Mouse (Mus musculus) left cerebral cortex, postnatal 25 days (tissue): ENCODE results near the gene Nucb1. TPM values are rescaled to one million over a fixed set of nuclear protein-coding genes. Genes with fewer than 3 reads are reported as not detected.

Source experiments
- DNase-seq, 2 experiments: peaks; one replicate each; pipeline ENCODE4 v3.0.0; 2022; ENCODE audit warnings: low spot score in 2 of 2, mixed read lengths in 1 of 2
- intact Hi-C: fragments of 180-260 bp; cut with DNase I; formaldehyde crosslinking; loops from one replicate; pipeline ENCODE4 v1.15.1; 2025
- microRNA-seq, 2 experiments: library from miRNA; unstranded; fragments of <30 nt; microRNA quantifications; one replicate each; pipeline ENCODE4 v1.2.0; 2022
- total RNA-seq, 2 experiments: library from RNA; stranded (reverse); gene quantifications; 2 replicates each; pipeline ENCODE4 v1.2.3; 2021

Nucb1 gene
- total RNA-seq, 2 experiments from 2014 or later: 103 to 105 TPM

DNA sequence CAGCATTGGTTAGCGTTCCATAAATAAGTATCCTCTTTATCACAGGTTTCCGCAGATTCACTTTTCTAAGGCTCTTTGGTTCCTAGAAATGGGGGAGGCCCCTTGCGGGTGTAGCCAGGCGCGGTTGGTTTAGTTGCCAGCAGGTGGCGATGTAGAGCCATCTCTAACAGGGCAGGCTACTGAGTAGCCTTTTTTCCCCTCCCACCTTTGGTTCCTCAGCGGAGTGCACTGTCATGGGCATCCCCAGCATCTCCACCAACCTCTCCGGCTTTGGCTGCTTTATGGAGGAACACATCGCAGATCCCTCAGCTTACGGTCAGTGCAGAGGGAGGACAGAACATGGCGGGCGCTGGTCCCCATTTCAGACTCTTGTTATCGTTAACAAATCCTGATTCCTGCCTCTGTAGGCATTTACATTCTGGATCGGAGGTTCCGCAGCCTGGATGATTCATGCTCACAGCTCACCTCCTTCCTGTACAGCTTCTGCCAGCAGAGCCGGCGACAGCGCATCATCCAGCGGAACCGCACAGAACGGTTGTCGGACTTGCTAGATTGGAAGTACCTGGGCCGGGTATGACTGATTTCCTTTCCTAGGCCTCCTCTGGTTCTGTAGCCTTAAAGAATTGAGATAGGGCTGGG lies 58.7 kb downstream of the Nucb1 start:
- peak; percentile 87 to 93 for DNase-seq
- intact Hi-C loops: loop anchor here (5.0 kb wide), 1 partner anchor 111 kb away; no protein-coding TSS in a partner anchor

DNA sequence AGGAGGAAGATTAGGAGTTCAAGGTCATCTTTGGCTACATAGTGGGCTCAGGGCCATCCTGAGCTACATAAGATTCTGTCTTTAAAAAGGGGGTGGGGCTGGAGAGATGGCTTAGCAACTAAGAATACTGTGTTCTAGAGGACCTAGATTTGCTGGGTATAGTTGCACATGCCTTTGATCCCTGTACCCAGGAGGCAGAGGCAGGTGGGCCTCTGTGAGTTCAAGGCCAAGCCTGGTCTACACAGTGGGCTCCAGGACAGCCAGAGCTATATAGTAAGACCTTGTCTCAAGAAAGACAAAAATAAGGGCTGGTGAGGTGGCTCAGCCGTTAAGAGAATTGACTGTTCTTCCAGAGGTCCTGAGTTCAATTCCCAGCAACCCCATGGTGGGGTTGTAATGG lies 60.2 kb downstream of the Nucb1 start:
- DNase-seq: no peak
- intact Hi-C loops: loop anchor here (5.0 kb wide), 1 partner anchor 112 kb away; no protein-coding TSS in a partner anchor

DNA sequence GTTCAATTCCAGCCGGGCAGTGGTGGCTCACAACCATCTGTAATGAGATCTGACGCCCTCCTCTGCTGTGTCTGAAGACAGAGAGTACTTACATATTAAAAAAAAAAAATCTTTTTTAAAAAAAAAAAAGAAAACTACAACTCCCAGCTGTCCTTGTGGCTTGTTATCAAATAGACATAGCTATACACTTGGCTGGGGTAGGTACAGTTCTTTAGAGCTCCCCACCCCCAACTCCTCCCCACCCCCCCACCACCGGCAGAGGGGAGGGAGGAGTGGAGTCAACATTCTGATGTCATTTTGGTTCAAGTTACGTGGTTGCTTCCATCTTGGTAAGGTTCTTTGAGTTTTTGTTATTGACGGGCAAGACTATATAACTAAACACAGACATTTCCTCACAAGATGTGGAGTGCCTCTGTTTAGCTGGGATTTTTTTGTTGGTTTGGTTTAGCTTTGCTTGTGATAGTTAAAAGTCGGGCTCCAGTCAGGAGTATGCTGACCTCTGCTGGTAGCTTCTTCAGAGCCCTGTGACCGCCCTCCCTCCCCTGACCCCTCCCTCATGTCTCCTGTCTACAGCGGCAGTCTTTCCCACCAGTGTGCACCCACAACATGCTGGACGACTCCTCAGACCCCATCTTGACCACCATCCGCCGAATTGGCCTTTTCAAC lies 62.7 kb downstream of the Nucb1 start:
- intact Hi-C loops: no loop called here

DNA sequence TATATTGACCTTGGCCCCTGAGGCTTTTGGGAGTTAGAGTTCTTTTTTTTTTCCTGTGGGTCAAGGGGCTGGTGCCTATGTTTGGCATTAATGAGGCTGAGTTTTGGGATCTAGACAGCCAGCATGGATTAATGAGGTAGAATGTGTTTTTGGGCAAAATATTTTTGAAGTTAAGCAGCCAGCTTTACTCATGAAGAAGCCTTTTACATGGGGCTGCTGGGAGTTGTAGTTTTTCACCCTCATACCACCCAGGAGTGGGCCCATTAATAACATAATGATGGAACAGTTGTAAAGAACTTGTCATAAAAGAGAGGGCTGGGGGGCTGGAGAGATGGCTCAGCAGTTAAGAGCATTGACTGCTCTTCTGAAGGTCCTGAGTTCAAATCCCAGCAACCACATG lies 63.6 kb downstream of the Nucb1 start:
- intact Hi-C loops: no loop called here
- no peak for DNase-seq

More for the DNA sequence above, 62.7 kb downstream of the Nucb1 start:
- DNase-seq: no peak

DNA sequence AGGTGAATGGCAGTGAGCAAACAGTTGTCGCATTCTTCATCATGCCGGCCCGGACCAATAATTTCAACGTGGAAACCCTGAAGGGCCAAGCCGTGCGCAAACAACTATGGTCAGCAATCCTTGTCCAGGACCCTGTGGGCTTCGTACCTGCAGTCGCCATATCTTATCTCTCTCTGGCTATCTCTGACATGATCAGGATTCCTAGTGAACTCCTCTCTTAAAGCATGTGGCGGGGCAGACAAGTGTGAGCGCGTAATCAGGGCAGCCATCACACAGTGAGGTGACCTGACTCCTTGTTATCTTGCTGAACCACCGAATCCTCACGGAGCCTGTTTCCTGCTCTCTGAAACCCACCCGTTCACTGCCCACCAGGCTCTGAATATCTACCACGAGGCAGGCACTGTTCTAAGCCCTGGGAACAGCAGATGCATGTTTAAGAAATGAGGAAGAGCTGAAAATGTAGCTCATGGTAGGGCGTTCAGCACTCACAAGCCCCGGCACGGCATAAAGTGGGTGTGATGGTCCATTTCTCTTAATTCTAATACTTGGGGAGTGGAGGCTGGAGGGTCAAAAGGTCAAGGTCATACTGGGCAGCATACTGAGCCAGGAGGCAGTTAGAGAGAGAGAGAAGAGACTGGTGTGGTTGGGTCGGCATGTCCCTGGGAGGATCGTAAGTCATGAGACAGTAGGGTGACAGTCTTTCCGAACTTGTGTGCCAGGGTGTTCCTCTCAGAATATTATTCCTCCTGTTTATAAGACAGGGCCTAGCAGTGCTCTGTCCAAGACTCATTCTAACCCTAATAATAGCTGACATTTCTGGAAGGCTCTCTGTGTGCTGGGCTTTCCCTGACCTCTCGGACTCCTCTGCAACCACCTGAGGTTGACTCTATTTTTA lies 66.4 kb downstream of the Nucb1 start:
- intact Hi-C loops: no loop called here
- DNase-seq: no peak

Small RNA genes lying within 50 kb of the gene (microRNA-seq; reads per million reads assigned to microRNA genes)
- gene Gm22133: 0 reads per million in 2 experiments

Other genes starting within 250 kb of the Nucb1 start
- gene Slc6a21, start 232.9 kb downstream of the Nucb1 start, total RNA-seq: under 1 TPM in 1 of 2 experiments, not detected in 1; 0.23 TPM
- gene Trpm4, start 176.6 kb downstream of the Nucb1 start, total RNA-seq: 10 to 100 TPM; 13.2 to 24.9 TPM
- gene Hrc, start 175.1 kb downstream of the Nucb1 start, total RNA-seq: under 1 TPM; 0.23 to 0.94 TPM
- 100 to 1,000 TPM; 151 to 152 TPM for gene Ppfia3, start 143.4 kb downstream of the Nucb1 start, total RNA-seq
- gene Lin7b, start 139.8 kb downstream of the Nucb1 start, total RNA-seq: 100 to 1,000 TPM; 170 to 176 TPM
- gene Snrnp70, start 114.7 kb downstream of the Nucb1 start, total RNA-seq: 100 to 1,000 TPM; 341 to 386 TPM
- gene Kcna7, start 104.8 kb downstream of the Nucb1 start, total RNA-seq: not detected
- under 1 TPM in 1 of 2 experiments, not detected in 1; 0.16 TPM for gene Ntf5, start 96.7 kb downstream of the Nucb1 start, total RNA-seq
- gene Lhb, start 89.6 kb downstream of the Nucb1 start, total RNA-seq: not detected
- 10 to 100 TPM; 15.7 to 16.5 TPM for gene Gys1, start 75.6 kb downstream of the Nucb1 start, total RNA-seq
- 10 to 100 TPM; 30.4 to 33.0 TPM for gene Ruvbl2, start 72.3 kb downstream of the Nucb1 start, total RNA-seq
- 100 to 1,000 TPM; 207 to 225 TPM for gene Ftl1, start 50.5 kb downstream of the Nucb1 start, total RNA-seq
- gene Bax, start 43.5 kb downstream of the Nucb1 start, total RNA-seq: 10 to 100 TPM; 67.0 to 69.8 TPM
- not detected for gene Tulp2, start 28.5 kb downstream of the Nucb1 start, total RNA-seq
- gene Gm45808, start 23.6 kb downstream of the Nucb1 start, total RNA-seq: under 1 TPM in 1 of 2 experiments, not detected in 1; 0.73 TPM
- gene Dhdh, start 21.6 kb downstream of the Nucb1 start, total RNA-seq: 1 to 10 TPM; 2.7 to 4.0 TPM
- gene Ppp1r15a, start 15.9 kb upstream of the Nucb1 start, total RNA-seq: 10 to 100 TPM; 22.0 to 22.2 TPM
- gene Plekha4, start 15.9 kb upstream of the Nucb1 start, total RNA-seq: 1 to 10 TPM; 1.2 to 2.7 TPM
- under 1 TPM in 1 of 2 experiments, not detected in 1; 0.25 TPM for gene Hsd17b14, start 44.5 kb upstream of the Nucb1 start, total RNA-seq
- gene Bcat2, start 59.7 kb upstream of the Nucb1 start, total RNA-seq: 10 to 100 TPM; 23.0 to 23.6 TPM
- gene Fgf21, start 105.1 kb upstream of the Nucb1 start, total RNA-seq: not detected
- under 1 TPM in 1 of 2 experiments, not detected in 1; 0.21 TPM for gene Fut1, start 106.9 kb upstream of the Nucb1 start, total RNA-seq
- not detected for gene Izumo1, start 111.4 kb upstream of the Nucb1 start, total RNA-seq
- gene Rasip1, start 117.1 kb upstream of the Nucb1 start, total RNA-seq: 1 to 10 TPM; 8.1 to 8.2 TPM
- gene Mamstr, start 129.6 kb upstream of the Nucb1 start, total RNA-seq: 1 to 10 TPM; 2.4 to 3.6 TPM
- gene Fut2, start 156.0 kb upstream of the Nucb1 start, total RNA-seq: under 1 TPM in 1 of 2 experiments, not detected in 1; 0.21 TPM
- gene Ntn5, start 173.6 kb upstream of the Nucb1 start, total RNA-seq: 1 to 10 TPM; 3.4 to 3.5 TPM
- gene Sec1, start 184.0 kb upstream of the Nucb1 start, total RNA-seq: under 1 TPM; 0.37 to 0.48 TPM
- gene Car11, start 189.4 kb upstream of the Nucb1 start, total RNA-seq: 100 to 1,000 TPM; 184 to 223 TPM
- gene Dbp, start 194.7 kb upstream of the Nucb1 start, total RNA-seq: 100 to 1,000 TPM in 1 of 2 experiments, 10 to 100 TPM in 1; 66.2 to 147 TPM
- gene Rpl18, start 205.1 kb upstream of the Nucb1 start, total RNA-seq: 100 to 1,000 TPM; 315 to 323 TPM
- 10 to 100 TPM; 29.7 to 29.8 TPM for gene Sphk2, start 207.6 kb upstream of the Nucb1 start, total RNA-seq
- gene Fam83e, start 210.8 kb upstream of the Nucb1 start, total RNA-seq: under 1 TPM; 0.11 to 0.23 TPM
- not detected for gene Spaca4, start 215.4 kb upstream of the Nucb1 start, total RNA-seq